Mouse (Mus musculus) left cerebral cortex, postnatal 14 days (tissue): ENCODE data around the gene Snx11. TPM values are rescaled to one million over a fixed set of nuclear protein-coding genes. Genes with fewer than 3 reads are reported as not detected.
"Not testable (repeated sequence)": the region's sequence is repeated elsewhere in the genome, so short reads cannot be mapped to it uniquely, and the experiment has no call there.

Source experiments
- DNase-seq, 2 experiments: peaks; one replicate each; pipeline ENCODE4 v3.0.0; 2021 to 2022; ENCODE audit warnings: low spot score in 2 of 2, mixed read lengths in 1 of 2
- intact Hi-C: fragments of 180-260 bp; cut with DNase I; formaldehyde crosslinking; loops from one replicate; pipeline ENCODE4 v1.15.1; 2025
- long read RNA-seq, 2 experiments: library from polyadenylated mRNA; stranded (forward); transcript quantifications; one replicate each; pipeline ENCODE4 v2.0.0; 2021
- total RNA-seq, 2 experiments: library from RNA; stranded (reverse); gene quantifications; 2 replicates each; pipeline ENCODE4 v1.2.3; 2021

Gene Snx11
- 10 to 100 TPM; 39.0 to 44.2 TPM for total RNA-seq
- long read RNA-seq, experiment 1, transcript Snx11-201 (9 exons, 2,551 nt), result minor isoform, 15 of 69 reads
- long read RNA-seq, experiment 1, transcript Snx11-202 (8 exons, 2,197 nt), result major isoform, 31 of 69 reads
- long read RNA-seq, experiment 1, partial matches to known transcripts, result 4 of 69 reads
- long read RNA-seq, experiment 1, other reads (novel, unspliced or antisense), result 19 of 69 reads
- long read RNA-seq, experiment 2, transcript Snx11-202 (8 exons, 2,197 nt), result major isoform, 23 of 38 reads
- long read RNA-seq, experiment 2, transcript Snx11-201 (9 exons, 2,551 nt), result minor isoform, 5 of 38 reads
- long read RNA-seq, experiment 2, partial matches to known transcripts, result 3 of 38 reads
- long read RNA-seq, experiment 2, other reads (novel, unspliced or antisense), result 7 of 38 reads

DNA sequence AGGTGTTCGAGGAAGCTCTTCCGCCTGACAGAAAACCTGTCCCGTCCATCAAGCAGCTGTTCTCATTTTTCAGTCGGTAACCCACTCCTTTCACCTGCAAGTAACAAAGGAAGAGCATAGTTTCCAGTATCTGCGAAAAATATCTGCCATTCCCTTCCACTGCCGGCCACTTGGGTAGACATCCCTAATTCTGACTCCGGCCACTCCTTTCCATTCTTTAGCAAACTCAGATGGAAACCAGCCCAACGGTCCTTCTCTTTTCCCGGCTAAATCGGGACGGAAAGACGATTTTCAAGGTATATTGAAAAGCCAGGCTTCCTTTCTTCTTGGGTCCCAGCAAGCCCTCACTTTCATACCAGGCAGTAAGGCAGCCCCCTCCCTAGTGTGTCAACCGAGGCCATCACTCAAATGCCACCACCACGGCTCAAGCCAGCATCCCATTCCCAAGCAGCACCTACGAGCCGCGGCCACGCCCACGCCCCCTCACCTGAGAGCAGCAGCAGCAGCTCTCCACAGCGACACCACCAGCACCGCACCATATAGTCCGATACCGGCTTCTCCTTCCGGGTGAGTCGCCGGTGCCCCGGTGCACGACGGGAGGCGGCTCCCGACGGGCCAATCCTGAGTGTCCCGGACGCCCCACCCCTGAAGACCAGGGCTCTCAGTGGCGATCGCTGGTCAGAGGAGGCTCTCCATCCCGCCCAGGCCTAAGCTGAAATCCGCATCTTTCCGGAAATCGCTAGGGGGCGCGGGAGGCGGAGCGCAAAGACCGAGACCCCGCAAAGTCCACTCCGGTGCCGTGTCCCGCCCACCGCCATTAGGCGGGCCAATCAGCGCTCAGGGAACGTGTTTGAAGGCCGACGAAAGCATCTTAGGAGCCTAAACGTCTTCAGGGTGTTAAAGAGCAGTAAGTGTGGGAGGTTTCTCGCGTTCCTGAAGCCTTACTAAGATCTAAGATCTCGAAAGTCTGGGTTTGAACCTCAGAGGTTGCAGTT, at the start of gene Snx11:
TSS of gene Snx11 (minus strand) at position 592 of the 995 bp plus-strand sequence.
- peak; percentile 98 to 99 for DNase-seq
- intact Hi-C loops, result no loop called here

DNA sequence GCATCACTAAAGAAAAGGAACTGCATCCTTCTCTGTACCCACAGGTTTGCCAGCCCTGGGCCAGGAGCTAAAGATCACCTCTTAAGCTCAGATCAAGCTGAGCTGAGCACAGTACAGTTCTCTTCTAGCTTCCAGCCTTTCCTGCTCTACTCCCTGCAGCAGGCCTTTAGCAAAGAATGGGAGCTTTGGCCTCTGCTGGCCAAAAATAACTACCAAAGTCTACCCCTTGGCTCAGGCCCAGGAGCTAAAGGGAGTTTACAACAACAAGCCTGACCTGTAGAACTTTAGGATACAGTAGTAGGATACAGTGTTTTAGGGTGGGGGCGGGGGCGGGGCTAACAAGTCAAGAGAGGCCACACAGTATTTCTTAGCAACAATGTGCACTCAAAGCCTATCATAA, 49.1 kb upstream of the Snx11 start:
- no peak for DNase-seq
- intact Hi-C loops, result loop anchor here (5.0 kb wide), 1 partner anchor 39 kb away; the partner anchor contains the start of gene Cbx1

GRCm38 (mm10) chr11:96824783-96825495, 47.6 kb upstream of the Snx11 start:
- peak; percentile 47 to 65 for DNase-seq
- intact Hi-C loops, result loop anchor here (5.0 kb wide), 1 partner anchor 38 kb away; the partner anchor contains the start of gene Cbx1

DNA sequence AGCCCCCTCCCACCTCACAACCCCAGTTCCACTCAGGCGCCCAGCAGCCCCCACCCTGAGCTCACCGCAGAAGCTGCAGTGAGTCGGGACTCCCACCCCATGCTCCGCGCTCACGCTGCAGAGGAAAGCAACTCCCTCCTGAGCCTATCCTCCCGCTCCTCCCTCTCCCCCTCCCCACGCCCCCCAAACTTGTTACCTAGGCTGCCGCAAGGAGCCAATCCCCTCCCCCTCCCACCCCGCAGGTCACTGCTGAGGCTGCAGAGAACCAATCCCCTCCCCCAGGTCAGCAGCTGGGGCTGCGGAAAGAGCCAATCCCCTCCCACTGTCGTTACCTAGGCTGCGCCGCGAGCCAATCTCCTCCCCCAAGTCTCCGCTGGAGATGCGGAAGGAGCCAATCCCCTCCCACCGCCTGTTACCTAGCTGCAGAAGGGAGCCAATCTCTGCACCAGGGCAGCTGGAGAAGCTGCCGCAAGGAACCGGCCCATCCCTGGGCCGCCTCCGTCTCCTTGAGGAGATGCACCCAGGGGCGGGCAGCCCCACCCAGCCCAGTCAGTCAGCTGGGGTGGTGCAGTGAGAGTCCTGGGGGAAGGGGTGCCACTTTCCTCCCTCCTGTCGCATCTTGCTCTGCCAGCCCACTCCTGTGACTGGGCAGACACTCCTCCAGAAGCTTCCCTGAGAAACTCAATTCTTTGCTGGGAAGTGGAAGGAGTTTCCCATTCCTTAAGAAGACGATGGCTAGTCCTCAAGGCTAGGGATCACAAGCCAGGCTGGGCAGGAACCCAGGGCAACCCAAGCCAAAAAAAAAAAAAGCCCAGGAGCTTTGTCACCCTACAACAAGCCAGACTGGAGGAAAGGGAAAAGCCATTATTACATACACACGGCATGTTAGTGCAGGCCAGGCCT, 46.8 kb upstream of the Snx11 start:
- DNase-seq, result peak; percentile 89 to 94
- intact Hi-C loops, result no loop called here

DNA sequence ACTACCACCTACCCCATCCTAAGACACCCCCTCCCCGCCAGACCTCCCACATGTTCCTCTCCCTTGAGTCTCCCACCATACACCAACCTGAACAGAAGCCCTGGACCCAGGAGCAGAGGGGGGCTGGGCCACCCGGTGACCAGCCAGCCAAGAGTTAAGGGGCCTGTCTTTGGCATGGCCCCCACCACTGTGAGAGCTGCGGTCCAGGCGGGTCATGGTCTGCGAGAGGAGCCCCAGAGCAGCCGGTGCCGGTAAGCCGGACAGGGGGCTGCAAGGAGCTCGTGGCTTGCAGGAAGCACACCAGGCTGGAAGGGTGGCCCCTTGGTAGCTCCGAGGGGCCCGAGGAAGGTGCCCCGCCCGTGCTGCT, 46.1 kb upstream of the Snx11 start:
- intact Hi-C loops, result no loop called here

GRCm38 (mm10) chr11:96822675-96823470, 45.5 kb upstream of the Snx11 start:
- intact Hi-C loops, result no loop called here
- DNase-seq, result peak in 1 of 2 experiments; percentile 40

More for the DNA sequence above, 46.1 kb upstream of the Snx11 start:
- DNase-seq, result no peak

- intact Hi-C loops, result no loop called here
- DNase-seq, result no peak
These were observed 44.6 kb upstream of the Snx11 start for GRCm38 (mm10) chr11:96821956-96822355.

- no peak for DNase-seq
- intact Hi-C loops, result no loop called here
These were observed 40.9 kb upstream of the Snx11 start for GRCm38 (mm10) chr11:96818128-96818710.

GRCm38 (mm10) chr11:96816979-96817378, 39.6 kb upstream of the Snx11 start:
- intact Hi-C loops, result no loop called here
- no peak for DNase-seq

DNA sequence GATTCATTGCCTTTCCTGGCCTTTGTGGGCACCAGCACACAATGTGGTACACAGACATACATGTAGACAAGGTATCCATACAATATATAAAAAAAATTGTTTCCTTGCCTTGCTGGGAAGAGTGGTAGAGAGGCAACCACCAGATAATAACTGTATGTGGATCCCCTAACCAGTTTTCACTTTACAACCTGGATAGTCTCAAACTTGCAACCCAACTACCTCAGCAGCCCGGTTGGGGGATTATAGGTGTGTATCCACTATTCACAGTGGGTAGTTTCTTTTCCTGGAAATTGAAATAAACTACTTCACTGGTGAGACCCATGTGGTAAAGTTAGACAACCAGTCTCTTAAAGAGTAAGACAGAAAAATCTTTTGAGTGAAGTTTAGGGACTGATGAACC, 39.1 kb upstream of the Snx11 start:
- intact Hi-C loops, result no loop called here
- DNase-seq, result no peak

GRCm38 (mm10) chr11:96815895-96816294, 38.5 kb upstream of the Snx11 start:
- no peak for DNase-seq
- intact Hi-C loops, result no loop called here

DNA sequence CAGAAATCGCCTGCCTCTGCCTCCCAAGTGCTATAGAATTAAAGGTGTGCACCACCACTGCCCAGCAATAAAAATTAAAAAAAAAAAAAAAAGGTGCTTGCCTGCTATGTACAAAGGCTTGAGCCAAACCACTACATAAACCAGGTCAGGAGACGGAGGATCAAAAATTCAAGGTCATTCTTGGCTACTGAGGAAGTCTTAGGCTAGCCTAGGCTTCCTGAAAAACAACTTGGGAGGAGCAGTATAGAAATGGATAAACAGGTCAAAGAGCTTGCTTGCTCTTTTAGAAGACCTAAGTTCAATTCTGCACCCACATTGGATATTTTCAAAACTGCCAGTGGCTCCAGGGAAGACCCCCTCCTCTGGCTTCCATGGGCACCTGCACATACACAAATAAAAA, 37.1 kb upstream of the Snx11 start:
- no peak for DNase-seq
- intact Hi-C loops, result no loop called here

DNA sequence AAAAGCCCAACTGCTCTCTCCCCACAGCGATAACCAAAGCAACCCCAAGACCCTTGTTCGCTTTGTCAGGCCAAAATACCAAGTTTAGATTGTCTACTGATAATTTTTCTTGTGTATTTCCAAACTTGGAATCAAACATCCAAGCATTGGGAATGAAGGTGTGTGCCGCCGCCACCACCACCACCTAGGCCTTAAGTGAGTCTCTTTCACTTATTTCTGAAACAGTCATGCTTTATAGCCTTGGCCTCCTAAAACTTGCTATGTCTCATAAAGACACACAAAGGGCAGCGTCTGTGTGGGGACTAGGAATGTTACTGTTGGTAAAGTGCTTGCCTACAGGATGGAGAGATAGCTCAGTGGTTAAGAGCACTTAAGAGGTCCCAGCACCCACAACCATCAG, 36.6 kb upstream of the Snx11 start:
- intact Hi-C loops, result no loop called here
- DNase-seq, result no peak

- intact Hi-C loops, result no loop called here
- DNase-seq, result no peak
These were observed 36.1 kb upstream of the Snx11 start for GRCm38 (mm10) chr11:96813455-96813854.

GRCm38 (mm10) chr11:96811188-96811587, 33.8 kb upstream of the Snx11 start:
- DNase-seq, intact Hi-C loops: not testable (repeated sequence)

DNA sequence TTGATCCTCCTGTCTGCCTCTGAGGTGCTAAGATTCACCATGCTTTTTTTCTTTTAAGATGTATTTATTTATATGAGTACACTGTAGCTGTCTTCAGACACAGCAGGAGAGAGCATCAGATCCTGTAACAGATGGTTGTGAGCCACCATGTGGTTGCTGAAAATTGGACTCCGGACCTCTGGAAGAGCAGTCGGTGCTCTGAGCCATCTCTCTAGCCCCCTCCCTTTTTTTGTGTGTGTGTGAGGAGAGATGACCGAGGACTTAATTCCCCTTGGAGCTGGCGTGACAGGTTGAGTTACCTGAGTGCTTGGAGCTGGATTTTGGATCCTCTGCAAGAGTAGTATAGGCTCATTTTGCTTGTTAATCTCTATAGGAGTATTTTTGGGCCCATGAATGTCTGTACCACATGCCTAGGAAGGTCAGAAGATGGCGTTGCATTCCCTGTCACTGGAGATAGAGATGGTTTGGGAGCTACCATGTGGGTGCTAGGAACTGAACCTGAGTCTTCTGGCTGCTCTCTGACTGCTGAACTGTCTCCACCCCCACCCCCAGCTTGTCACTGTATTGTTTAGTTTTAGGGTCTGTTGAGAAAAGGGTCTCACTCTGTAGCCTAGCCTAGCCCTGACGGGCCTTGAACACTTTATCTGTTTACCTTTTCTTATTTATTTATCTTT, 32.3 kb upstream of the Snx11 start:
- intact Hi-C loops, result no loop called here
- no peak for DNase-seq

DNA sequence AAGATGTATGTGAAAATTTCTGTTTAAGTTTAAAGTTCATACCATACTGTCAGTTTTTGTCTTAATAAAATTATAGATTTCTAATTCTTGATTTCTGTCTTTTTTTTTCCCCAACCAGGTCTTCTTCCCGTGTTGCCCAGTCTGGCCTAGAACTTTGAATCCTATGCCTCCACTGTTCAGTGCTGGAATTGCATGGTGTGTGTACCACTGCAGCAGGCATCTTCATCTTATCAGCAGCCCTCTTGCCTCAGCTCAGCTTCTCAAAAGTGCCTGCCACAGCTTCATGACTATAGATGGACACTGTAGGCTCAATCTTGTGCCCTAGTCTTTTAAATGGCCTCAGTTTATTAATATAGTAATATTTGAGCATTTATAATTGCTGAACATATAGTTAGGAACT, 30.7 kb upstream of the Snx11 start:
- no peak for DNase-seq
- intact Hi-C loops, result no loop called here
